8 mouse cellular contexts compared by ENCODE assay signal in genomic region chr5:123227762-123228523, GRCm38 (mm10). TPM values are rescaled to one million over a fixed set of nuclear protein-coding genes. Genes with fewer than 3 reads are reported as not detected.
DNase-seq lines count a peak whose midpoint lies in the region; ATAC-seq and TF ChIP-seq lines count a peak whose summit lies in the region.

No protein-coding gene starts in this region.

- H3K4me2 ChIP-seq in forebrain, embryonic 12.5 days: peak overlapping the region; percentile 66
- H3K4me2 ChIP-seq in heart, postnatal 0 days (ENCODE audit: low read depth, low read length): peak overlapping the region; percentile 77
- peak overlapping the region; percentile 80 for H3K4me2 ChIP-seq in liver, embryonic 16.5 days (ENCODE audit: low read depth, low read length)
- H3K4me2 ChIP-seq in neural tube, embryonic 13.5 days: peak overlapping the region; percentile 76

- TF ChIP-seq CTCF in E14TG2a.4 (conservative IDR thresholded peaks at IDR 0.05; ENCODE audit: low read length): no peak
- no peak for TF ChIP-seq CTCF in heart, postnatal 0 days (IDR thresholded peaks at IDR 0.05; ENCODE audit: low read depth)
- no peak for TF ChIP-seq CTCF in testis, adult 2 months (IDR thresholded peaks at IDR 0.05; ENCODE audit: control insufficient read depth, insufficient read depth, insufficient replicate concordance, low read depth, low read length)

- H3K4me3 ChIP-seq in E14TG2a.4 (replicated peaks; ENCODE audit: low read length): peak overlapping the region; percentile 88
- H3K4me3 ChIP-seq in forebrain, embryonic 12.5 days (replicated peaks): peak overlapping the region; percentile 76
- H3K4me3 ChIP-seq in heart, postnatal 0 days (ENCODE audit: low read depth, low read length): peak overlapping the region; percentile 72
- peak overlapping the region; percentile 75 for H3K4me3 ChIP-seq in liver, embryonic 16.5 days (ENCODE audit: low read depth, low read length)
- H3K4me3 ChIP-seq in neural tube, embryonic 13.5 days: peak overlapping the region; percentile 86
- peak overlapping the region; percentile 91 for H3K4me3 ChIP-seq in testis, adult 2 months (ENCODE audit: control insufficient read depth, low read depth, low read length)

- peak; percentile 99 for DNase-seq in c-Kit-positive CD71-positive TER-119-positive erythroid progenitor cells, embryonic 14.5 days (ENCODE audit: low spot score)
- peak; percentile 90 for DNase-seq in heart, postnatal 0 days (ENCODE audit: low spot score)
- peak; percentile 98 to 99 for DNase-seq in kidney, postnatal 4 days

- no peak for TF ChIP-seq EP300 in heart, postnatal 0 days (IDR thresholded peaks at IDR 0.05; ENCODE audit: low read depth)

- 3% methylated on average over 42 of the region's 42 CpGs for WGBS in forebrain, embryonic 12.5 days
- 1% methylated on average over 42 of the region's 42 CpGs for WGBS in heart, postnatal 0 days
- 1% methylated on average over 42 of the region's 42 CpGs for WGBS in liver, embryonic 16.5 days (ENCODE audit: insufficient replicate concordance)
- WGBS in neural tube, embryonic 13.5 days: 2% methylated on average over 42 of the region's 42 CpGs

- TF ChIP-seq POLR2A in testis, adult 2 months (IDR thresholded peaks at IDR 0.05; ENCODE audit: control insufficient read depth, low read depth, low read length): peak; percentile 88

- no peaks in the 10 kb centered on the region for H3K27me3 ChIP-seq in E14TG2a.4 (ENCODE audit: insufficient read depth, low read length)
- H3K27me3 ChIP-seq in forebrain, embryonic 12.5 days: no peaks in the 10 kb centered on the region
- no peaks in the 10 kb centered on the region for H3K27me3 ChIP-seq in heart, postnatal 0 days (ENCODE audit: control insufficient read depth, insufficient read depth, low read length)
- no peaks in the 10 kb centered on the region for H3K27me3 ChIP-seq in liver, embryonic 16.5 days (ENCODE audit: control insufficient read depth, insufficient read depth, low read depth, low read length)
- H3K27me3 ChIP-seq in neural tube, embryonic 13.5 days: no peaks in the 10 kb centered on the region
- H3K27me3 ChIP-seq in testis, adult 2 months (ENCODE audit: control insufficient read depth, insufficient read depth, low read length): no peaks in the 10 kb centered on the region

- no peaks in the 10 kb centered on the region for H3K9me3 ChIP-seq in E14TG2a.4 (ENCODE audit: low read length)
- H3K9me3 ChIP-seq in forebrain, embryonic 12.5 days: no peaks in the 10 kb centered on the region
- no peaks in the 10 kb centered on the region for H3K9me3 ChIP-seq in heart, postnatal 0 days (replicated peaks; ENCODE audit: control insufficient read depth, low read length)
- H3K9me3 ChIP-seq in liver, embryonic 16.5 days (replicated peaks; ENCODE audit: control insufficient read depth, low read length): no peaks in the 10 kb centered on the region
- no peaks in the 10 kb centered on the region for H3K9me3 ChIP-seq in neural tube, embryonic 13.5 days

- H3K9ac ChIP-seq in forebrain, embryonic 12.5 days: peak overlapping the region; percentile 80
- H3K9ac ChIP-seq in heart, postnatal 0 days (replicated peaks; ENCODE audit: low read depth, low read length): peak overlapping the region; percentile 76
- H3K9ac ChIP-seq in liver, embryonic 16.5 days (ENCODE audit: low read depth, low read length): peak overlapping the region; percentile 83
- peak overlapping the region; percentile 82 for H3K9ac ChIP-seq in neural tube, embryonic 13.5 days

- ATAC-seq in forebrain, embryonic 12.5 days (ENCODE audit: low FRiP score): peak; percentile 91
- peak; percentile 92 for ATAC-seq in heart, postnatal 0 days (ENCODE audit: insufficient read depth, low read depth)
- peak; percentile 80 for ATAC-seq in liver, embryonic 16.5 days (ENCODE audit: low read depth)
- peak; percentile 90 for ATAC-seq in neural tube, embryonic 13.5 days (ENCODE audit: low read depth)

- H3K27ac ChIP-seq in forebrain, embryonic 12.5 days: no peak overlapping the region
- H3K27ac ChIP-seq in heart, postnatal 0 days (ENCODE audit: low read depth): no peak overlapping the region
- peak overlapping the region; percentile 77 for H3K27ac ChIP-seq in liver, embryonic 16.5 days (ENCODE audit: low read length)
- 0 out of 2 replicates have a peak overlapping the region, but pooled peaks have one; percentile 46 for H3K27ac ChIP-seq in neural tube, embryonic 13.5 days (replicated peaks)
- peak overlapping the region; percentile 63 for H3K27ac ChIP-seq in testis, adult 2 months (ENCODE audit: control insufficient read depth, insufficient read depth, low read depth, low read length)

- peaks cover 3% of the 10 kb centered on the region; the same call in 1 of the 2 replicates for H3K36me3 ChIP-seq in E14TG2a.4 (ENCODE audit: insufficient read depth, low read length)
- H3K36me3 ChIP-seq in forebrain, embryonic 12.5 days (replicated peaks): peaks cover 6% of the 10 kb centered on the region; the same call in 1 of the 2 replicates
- peaks cover 4% of the 10 kb centered on the region; the same call in 1 of the 2 replicates for H3K36me3 ChIP-seq in heart, postnatal 0 days (replicated peaks; ENCODE audit: control insufficient read depth, insufficient read depth, low read length)
- H3K36me3 ChIP-seq in liver, embryonic 16.5 days (ENCODE audit: control insufficient read depth, insufficient read depth): no peaks in the 10 kb centered on the region
- H3K36me3 ChIP-seq in neural tube, embryonic 13.5 days: 0 out of 2 replicates have a peak, but pooled peaks cover 3% of the 10 kb centered on the region
- H3K36me3 ChIP-seq in testis, adult 2 months (ENCODE audit: control insufficient read depth, insufficient read depth, low read length): no peaks in the 10 kb centered on the region; the same call in 1 of the 2 replicates

- H3K4me1 ChIP-seq in E14TG2a.4 (replicated peaks; ENCODE audit: low read depth, low read length): peaks cover 11% of the 10 kb centered on the region
- H3K4me1 ChIP-seq in forebrain, embryonic 12.5 days: peaks cover 10% of the 10 kb centered on the region
- H3K4me1 ChIP-seq in heart, postnatal 0 days (ENCODE audit: control insufficient read depth, insufficient read depth): peaks cover 4% of the 10 kb centered on the region; the same call in 1 of the 2 replicates
- H3K4me1 ChIP-seq in liver, embryonic 16.5 days (ENCODE audit: control insufficient read depth, low read depth, low read length): peaks cover 21% of the 10 kb centered on the region
- peaks cover 17% of the 10 kb centered on the region for H3K4me1 ChIP-seq in neural tube, embryonic 13.5 days (replicated peaks)
- no peaks in the 10 kb centered on the region for H3K4me1 ChIP-seq in testis, adult 2 months (ENCODE audit: control insufficient read depth, insufficient read depth, low read length)

RNA-seq across cellular contexts. Expression of gene Wdr66, which starts 24.0 kb away (rescaled TPM):
- 1.3 and 2.3 TPM in 2 replicates for polyA plus RNA-seq in forebrain, embryonic 12.5 days (2016; fragmentation: Nextera tagmentation; extraction: Ambion mirVana)
- 3.1 and 7.3 TPM in 2 replicates for total RNA-seq in heart, postnatal 0 days (2014; rRNA removed; ENCODE audit: low replicate concordance)
- 3.1 and 4.0 TPM in 2 replicates for polyA plus RNA-seq in heart, postnatal 0 days (2015; fragmentation: Nextera tagmentation; extraction: Ambion mirVana)
- polyA plus RNA-seq in liver, embryonic 16.5 days (2015; fragmentation: Nextera tagmentation; extraction: Ambion mirVana): 0.08 and 0.11 TPM in 2 replicates
- 1.8 and 2.4 TPM in 2 replicates for polyA plus RNA-seq in neural tube, embryonic 13.5 days (2015; fragmentation: Nextera tagmentation; extraction: Ambion mirVana)
- 45.1 and 46.7 TPM in 2 replicates for polyA plus RNA-seq in testis, adult 2 months (2012; rRNA removed)

RNA-seq across cellular contexts. Expression of gene Hpd, which starts 45.4 kb away (rescaled TPM):
- not detected in 2 replicates for polyA plus RNA-seq in forebrain, embryonic 12.5 days (2016; fragmentation: Nextera tagmentation; extraction: Ambion mirVana)
- total RNA-seq in heart, postnatal 0 days (2014; rRNA removed; ENCODE audit: low replicate concordance): 0.43 and 0.92 TPM in 2 replicates
- not detected in 2 replicates for polyA plus RNA-seq in heart, postnatal 0 days (2015; fragmentation: Nextera tagmentation; extraction: Ambion mirVana)
- 110 and 129 TPM in 2 replicates for polyA plus RNA-seq in liver, embryonic 16.5 days (2015; fragmentation: Nextera tagmentation; extraction: Ambion mirVana)
- not detected in 2 replicates for polyA plus RNA-seq in neural tube, embryonic 13.5 days (2015; fragmentation: Nextera tagmentation; extraction: Ambion mirVana)
- 1.7 TPM in 2 replicates for polyA plus RNA-seq in testis, adult 2 months (2012; rRNA removed)

RNA-seq across cellular contexts. Expression of gene Psmd9, which starts 58.7 kb away (rescaled TPM):
- 66.5 and 71.6 TPM in 2 replicates for polyA plus RNA-seq in forebrain, embryonic 12.5 days (2016; fragmentation: Nextera tagmentation; extraction: Ambion mirVana)
- 11.2 and 19.5 TPM in 2 replicates for total RNA-seq in heart, postnatal 0 days (2014; rRNA removed; ENCODE audit: low replicate concordance)
- polyA plus RNA-seq in heart, postnatal 0 days (2015; fragmentation: Nextera tagmentation; extraction: Ambion mirVana): 54.0 and 54.9 TPM in 2 replicates
- polyA plus RNA-seq in liver, embryonic 16.5 days (2015; fragmentation: Nextera tagmentation; extraction: Ambion mirVana): 63.8 and 73.2 TPM in 2 replicates
- polyA plus RNA-seq in neural tube, embryonic 13.5 days (2015; fragmentation: Nextera tagmentation; extraction: Ambion mirVana): 66.9 and 67.9 TPM in 2 replicates
- 36.3 and 37.1 TPM in 2 replicates for polyA plus RNA-seq in testis, adult 2 months (2012; rRNA removed)

Comparison
In these comparisons a context has a peak if more than half of its experiments do, and no peak if none do; other contexts are left out.
1. H3K27ac ChIP-seq: peak in liver, embryonic 16.5 days (single experiment), neural tube, embryonic 13.5 days (single experiment) and testis, adult 2 months (single experiment); none in forebrain, embryonic 12.5 days (single experiment) and heart, postnatal 0 days (single experiment).
2. RNA of gene Hpd, which starts 45.4 kb away (polyA plus RNA-seq): 110 to 129 TPM in liver, embryonic 16.5 days; 1.7 TPM in testis, adult 2 months, not detected in heart, postnatal 0 days, not detected in forebrain, embryonic 12.5 days and not detected in neural tube, embryonic 13.5 days; every median in the first group is over 10 times any median in the second.
3. Peak in every context shown above with its lines, with median percentiles within 50 percentile points of each other: H3K4me3 ChIP-seq, DNase-seq, ATAC-seq, H3K4me2 ChIP-seq and H3K9ac ChIP-seq.